Mouse (Mus musculus): ENCODE results near the gene Psip1.

- TF ChIP-seq GATA1 (IDR thresholded peaks at IDR 0.05; ENCODE audit: borderline replicate concordance, low read length) (no peak), FLI1 (IDR thresholded peaks at IDR 0.05; ENCODE audit: low read length) (no peak)
Measured at GRCm38 (mm10) chr4:83428845-83429244, 57.4 kb downstream of the Psip1 start.
